Mouse (Mus musculus) brain, embryonic 14.5 days (tissue): Measurements from ENCODE around the gene Chfr. TPM values are rescaled to one million over a fixed set of nuclear protein-coding genes. Genes with fewer than 3 reads are reported as not detected.
A peak's percentile ranks its signal among the peaks of the same experiment; 100 is the strongest.
"Not testable (repeated sequence)": the region's sequence is repeated elsewhere in the genome, so short reads cannot be mapped to it uniquely, and the experiment has no call there.

ENCODE experiments used
- DNase-seq: peaks from one replicate; pipeline ENCODE4 v3.0.0-alpha.2; 2011; ENCODE audit warnings: low read depth
- CTCF ChIP-seq: fragments of 200-500 bp; IDR thresholded peaks from 2 replicates; pipeline ENCODE4 v1.5.1; 2012; ENCODE audit warnings: inconsistent platforms, mild to moderate bottlenecking, moderate library complexity, borderline replicate concordance; ENCODE audit not compliant: insufficient read depth, insufficient read length; ENCODE audit errors: extremely low read depth
- POLR2A ChIP-seq: fragments of 200-500 bp; IDR thresholded peaks from 2 replicates; pipeline ENCODE4 v1.6.1; 2012; ENCODE audit warnings: mild to moderate bottlenecking, inconsistent platforms, borderline replicate concordance; ENCODE audit not compliant: poor library complexity, insufficient read depth, insufficient read length, severe bottlenecking; ENCODE audit errors: extremely low read depth
- polyA plus RNA-seq: library from polyadenylated mRNA; depleted of rRNA; stranded (reverse); fragments of >200 nt; gene quantifications from 2 replicates; pipeline ENCODE4 v1.2.3, GENCODE M21; 2012

Gene Chfr
- polyA plus RNA-seq, 1 experiment: 119 TPM

- TF ChIP-seq POLR2A (no peak), CTCF (no peak)
- DNase-seq: no peak
These were observed 31.6 kb upstream of the Chfr start for GRCm38 (mm10) chr5:110103901-110104615.

- no peak for TF ChIP-seq POLR2A
- no peak for TF ChIP-seq CTCF
- DNase-seq: no peak
These were observed 30.8 kb upstream of the Chfr start for GRCm38 (mm10) chr5:110104616-110105380.

GRCm38 (mm10) chr5:110106140-110106871, 29.3 kb upstream of the Chfr start:
- TF ChIP-seq CTCF (no peak), POLR2A (no peak)
- DNase-seq: no peak

GRCm38 (mm10) chr5:110106901-110107564, 28.6 kb upstream of the Chfr start:
- no peak for DNase-seq
- TF ChIP-seq POLR2A (no peak), CTCF (no peak)

- peak; percentile 99 for DNase-seq
- no peak for TF ChIP-seq CTCF
- TF ChIP-seq POLR2A: peak; percentile 49; the same call in 1 of the 2 replicates
These were observed 27.9 kb upstream of the Chfr start, which contains the start of gene Gtpbp6 for GRCm38 (mm10) chr5:110107581-110108304. Gene Gtpbp6 (minus strand): TSS chr5:110108197.

GRCm38 (mm10) chr5:110108305-110108628, 27.4 kb upstream of the Chfr start:
- TF ChIP-seq CTCF (no peak), POLR2A (no peak)
- no peak for DNase-seq

GRCm38 (mm10) chr5:110109991-110110441, 25.6 kb upstream of the Chfr start, which contains the start of gene Zfp605:
Gene Zfp605 (plus strand): TSS chr5:110110092.
- DNase-seq: peak; percentile 95
- TF ChIP-seq CTCF (no peak), POLR2A (no peak; the same call in 1 of the 2 replicates)

- DNase-seq: not testable (repeated sequence)
These were observed 13.3 kb upstream of the Chfr start for GRCm38 (mm10) chr5:110122380-110122779.

- no peak for TF ChIP-seq CTCF
- TF ChIP-seq POLR2A: no peak
- no peak for DNase-seq
These were observed 434 bp downstream of the Chfr start for GRCm38 (mm10) chr5:110136087-110136464.

- no peak for TF ChIP-seq CTCF
- no peak for TF ChIP-seq POLR2A
These were observed 2.2 kb downstream of the Chfr start for GRCm38 (mm10) chr5:110137816-110138215.

GRCm38 (mm10) chr5:110139325-110139724, 3.7 kb downstream of the Chfr start:
- TF ChIP-seq POLR2A (no peak), CTCF (no peak)
- no peak for DNase-seq

More at GRCm38 (mm10) chr5:110137816-110138215, 2.2 kb downstream of the Chfr start:
- no peak for DNase-seq

- no peak for DNase-seq
- TF ChIP-seq CTCF (no peak), POLR2A (no peak)
These were observed 4.8 kb downstream of the Chfr start for GRCm38 (mm10) chr5:110140424-110140823.
